Mouse (Mus musculus) urinary bladder, postnatal 14 days (tissue): ENCODE data around the gene Ascl5.

Source experiments
- DNase-seq: peaks from one replicate; pipeline ENCODE4 v3.0.0; 2021; ENCODE audit warnings: low spot score

Gene Ascl5

GRCm38 (mm10) chr1:136051465-136051864 lies 861 bp downstream of the Ascl5 start:
- peak; percentile 75 for DNase-seq

DNA sequence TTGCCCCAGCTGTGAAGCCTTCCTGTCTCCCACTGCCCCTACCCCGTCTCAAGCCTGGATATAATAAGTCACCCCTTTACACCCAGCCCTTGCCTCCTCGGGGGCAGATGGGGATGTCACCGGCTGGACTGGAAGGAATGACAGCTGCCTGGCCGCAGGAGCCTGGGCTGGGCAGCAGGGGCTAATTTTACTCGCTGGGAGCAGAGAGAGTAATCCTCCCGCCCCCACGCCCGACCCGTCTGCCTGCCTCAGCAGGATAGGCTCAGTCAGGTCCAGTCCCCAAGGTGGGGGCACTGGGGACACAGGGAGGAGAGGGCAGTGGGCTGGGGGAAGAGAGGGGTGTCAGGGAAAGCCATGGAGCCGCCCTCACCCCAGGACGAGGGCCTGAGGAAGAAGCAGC lies 1.9 kb downstream of the Ascl5 start, which contains the start of gene Cacna1s:
Cacna1s (plus strand) TSS at position 204 of the 400 bp plus-strand sequence.
- no peak for DNase-seq

- DNase-seq, result no peak
These were observed 5.2 kb downstream of the Ascl5 start for GRCm38 (mm10) chr1:136055771-136056170.

DNA sequence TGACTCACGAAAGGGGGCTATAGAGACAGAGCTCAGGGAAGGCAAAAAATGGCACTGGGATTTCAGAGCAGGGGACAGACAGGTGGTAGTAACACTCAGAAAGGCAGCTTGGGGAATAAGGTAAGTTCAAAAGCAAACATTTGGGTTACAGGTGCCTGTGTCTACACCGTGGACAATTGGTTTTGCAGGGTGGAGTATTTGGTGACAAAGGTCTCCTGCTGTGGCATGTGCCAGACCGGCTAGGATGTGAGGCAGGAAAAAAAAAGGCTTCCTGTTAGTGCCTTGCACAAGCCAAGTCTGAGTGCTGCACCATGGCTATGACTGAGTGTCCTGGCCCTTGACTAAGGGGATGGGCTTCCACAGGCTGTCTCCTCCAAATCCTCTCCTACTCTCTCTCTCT lies 8.0 kb downstream of the Ascl5 start:
- DNase-seq, result no peak

DNA sequence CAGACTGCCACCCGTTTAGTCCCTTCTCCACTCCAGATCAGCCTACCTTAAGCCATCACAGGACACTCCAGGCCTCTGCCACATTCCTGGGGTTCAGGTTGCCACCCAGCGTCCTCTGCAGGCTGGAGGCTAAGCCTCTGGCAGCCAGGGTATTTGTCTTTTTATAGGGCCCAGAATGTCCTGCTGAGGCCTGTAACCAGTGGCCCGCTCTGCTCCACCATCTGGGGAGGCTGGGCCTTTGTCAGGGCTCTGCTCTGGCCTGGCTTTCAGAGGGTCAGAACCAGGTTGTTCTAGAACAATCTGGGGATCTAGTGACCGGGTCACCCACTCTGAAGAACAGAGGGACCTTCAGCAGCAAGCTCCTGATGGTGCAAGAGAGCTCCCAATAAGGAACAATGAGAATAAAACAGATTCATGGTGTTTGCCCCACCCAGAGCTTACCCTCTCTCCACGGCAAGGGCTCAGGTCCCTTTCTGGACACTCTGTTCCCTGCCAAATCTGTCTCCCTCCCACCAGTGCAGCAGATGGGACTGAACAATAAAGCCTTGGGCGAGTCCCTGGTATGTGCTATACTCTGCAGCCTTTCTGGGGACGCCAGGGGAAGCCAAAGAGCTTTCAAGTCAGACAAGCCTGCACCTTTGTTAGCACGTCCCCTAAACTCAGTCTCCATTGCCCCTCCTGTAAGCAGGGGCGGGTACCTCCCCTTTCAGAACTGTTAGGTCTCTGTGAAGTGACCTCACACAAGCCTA lies 10.6 kb downstream of the Ascl5 start:
- peak; percentile 72 for DNase-seq

- no peak for DNase-seq
These were observed 11.2 kb downstream of the Ascl5 start for GRCm38 (mm10) chr1:136061790-136062141.

GRCm38 (mm10) chr1:136063991-136064390 lies 13.4 kb downstream of the Ascl5 start:
- no peak for DNase-seq

DNA sequence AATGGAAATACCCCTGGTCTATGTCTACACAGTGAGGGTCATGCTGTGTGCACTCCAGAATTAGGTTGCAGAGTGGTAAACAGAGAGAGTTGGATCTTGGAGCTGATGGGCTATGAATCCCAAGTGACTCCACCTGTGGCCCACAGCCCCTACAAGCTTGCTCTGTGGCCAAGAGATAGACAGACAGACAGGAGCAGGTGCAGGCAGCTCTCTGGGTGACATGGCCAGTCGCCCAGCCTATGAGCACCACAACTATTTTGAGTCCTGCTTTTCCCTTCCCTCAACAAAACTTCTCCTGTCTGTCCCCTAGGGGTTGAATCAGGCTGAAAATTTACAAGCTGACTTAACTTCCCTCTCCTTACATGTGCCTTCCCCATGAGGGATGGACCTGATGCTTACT lies 16.0 kb downstream of the Ascl5 start:
- DNase-seq, result no peak

DNA sequence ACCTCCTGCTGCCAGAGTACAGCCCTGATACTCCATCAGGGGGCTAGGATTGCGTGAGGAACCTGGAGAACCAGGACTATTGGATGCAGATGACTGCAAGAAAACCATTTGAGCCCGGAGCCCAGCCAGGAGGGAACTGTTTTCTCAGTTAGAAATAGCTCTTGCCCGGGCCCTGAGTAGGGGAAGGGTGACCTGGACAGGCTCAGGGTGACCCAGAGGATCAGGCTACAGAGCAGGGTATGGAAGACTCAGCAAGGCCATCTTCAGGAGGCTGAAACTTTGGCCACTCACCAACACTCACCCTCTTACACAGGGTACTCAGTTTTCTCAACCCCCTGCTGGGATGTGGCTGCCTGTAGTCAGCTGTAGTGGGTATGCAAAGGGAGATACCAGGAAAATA lies 17.0 kb downstream of the Ascl5 start:
- no peak for DNase-seq

DNA sequence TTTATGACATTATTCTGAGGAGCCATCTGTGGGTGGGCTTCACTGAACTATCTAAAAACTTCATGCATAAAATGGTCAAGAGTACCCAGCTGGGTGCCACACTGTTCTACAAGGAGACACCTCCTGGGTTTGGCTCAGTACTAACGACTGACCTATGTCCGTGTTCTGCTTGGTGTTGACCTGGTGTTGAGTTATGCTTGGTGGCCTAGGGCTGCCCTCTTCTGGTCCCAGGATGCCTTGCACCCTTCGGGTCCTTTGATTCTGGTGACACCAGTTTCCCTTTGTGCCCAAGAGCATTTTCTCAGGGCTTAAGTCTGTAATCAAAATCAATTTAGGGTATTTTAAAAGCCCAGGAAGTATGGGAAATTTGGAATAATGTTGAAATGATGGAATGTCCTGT lies 25.5 kb downstream of the Ascl5 start:
- peak; percentile 39 for DNase-seq

DNA sequence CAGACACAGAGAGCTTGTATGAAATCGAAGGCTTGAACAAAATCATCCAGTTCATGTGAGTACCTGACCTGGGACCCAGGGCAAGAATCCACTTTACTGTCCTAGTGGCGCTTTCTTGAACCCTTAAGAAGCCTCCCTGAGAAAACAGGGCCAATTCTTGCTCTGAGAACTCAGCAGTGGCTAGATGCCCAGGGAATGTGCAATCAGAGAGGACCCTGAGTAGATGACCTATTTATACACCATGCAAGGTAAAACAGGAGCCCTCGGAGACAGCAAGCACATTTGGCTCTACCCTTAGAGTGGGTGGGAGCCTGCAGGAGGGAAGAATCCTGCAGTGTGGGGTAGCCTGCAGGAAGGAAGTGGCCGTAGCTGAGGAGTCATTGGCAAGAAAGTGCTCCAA lies 27.1 kb downstream of the Ascl5 start:
- no peak for DNase-seq

- no peak for DNase-seq
These were observed 30.6 kb downstream of the Ascl5 start for GRCm38 (mm10) chr1:136081161-136081560.

- DNase-seq, result no peak
These were observed 35.5 kb downstream of the Ascl5 start for GRCm38 (mm10) chr1:136085988-136086685.

DNA sequence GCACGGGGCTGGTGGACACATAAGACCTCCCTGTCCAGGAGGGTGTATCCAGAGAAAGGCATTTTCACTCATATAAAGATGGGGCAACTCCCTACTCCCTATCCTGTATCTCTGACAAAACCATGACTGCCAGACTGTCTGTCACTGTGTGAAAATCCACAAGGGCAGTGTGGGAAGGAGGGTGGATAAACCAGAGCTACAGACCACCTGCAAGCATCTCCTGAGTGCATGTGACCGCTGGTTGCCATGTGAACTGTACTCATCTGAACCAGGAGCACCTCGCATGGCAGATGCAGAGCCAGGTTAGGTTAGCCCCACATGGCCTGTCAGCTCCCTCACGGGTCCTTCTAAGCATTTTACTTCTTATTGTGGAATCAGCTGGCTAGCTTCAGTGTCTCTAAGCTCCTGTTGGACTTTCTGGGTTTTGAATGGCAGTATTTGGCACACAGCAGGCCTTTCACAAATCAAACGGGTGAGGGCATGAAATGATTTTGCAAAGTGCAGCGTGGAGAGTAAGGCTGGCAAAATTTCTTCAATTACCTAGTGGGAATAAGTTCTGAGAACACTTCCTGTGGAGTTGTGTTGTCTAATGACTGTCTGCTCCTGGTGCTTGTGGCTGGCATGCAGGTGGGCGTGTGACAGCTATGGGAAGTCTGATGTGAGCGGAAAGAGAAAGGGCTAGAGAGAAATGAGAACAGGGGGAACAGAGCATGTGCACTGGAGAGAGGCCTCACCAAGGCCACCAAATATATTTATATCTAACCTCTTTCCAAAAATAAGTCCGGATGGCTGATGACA lies 39.0 kb downstream of the Ascl5 start:
- DNase-seq, result no peak

DNA sequence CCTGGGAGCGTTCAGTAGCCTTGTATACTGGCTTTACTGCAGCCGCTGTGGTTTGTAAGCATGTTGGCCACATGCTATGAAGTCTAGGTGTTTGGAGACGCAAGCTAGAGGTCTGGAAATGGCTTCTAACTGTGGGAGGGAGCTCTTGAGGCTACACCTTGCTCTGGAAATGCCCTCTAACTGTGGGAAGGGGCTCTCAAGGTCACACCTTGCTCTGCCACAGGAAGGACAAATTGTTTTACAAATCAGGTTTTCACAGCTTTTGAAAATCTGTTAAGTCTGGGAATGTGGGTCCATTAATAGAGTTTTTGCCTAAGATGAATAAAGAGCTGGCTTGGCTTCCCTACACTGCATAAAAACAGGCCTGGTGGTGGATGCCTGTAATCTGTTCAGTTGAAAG lies 43.1 kb downstream of the Ascl5 start:
- no peak for DNase-seq

DNA sequence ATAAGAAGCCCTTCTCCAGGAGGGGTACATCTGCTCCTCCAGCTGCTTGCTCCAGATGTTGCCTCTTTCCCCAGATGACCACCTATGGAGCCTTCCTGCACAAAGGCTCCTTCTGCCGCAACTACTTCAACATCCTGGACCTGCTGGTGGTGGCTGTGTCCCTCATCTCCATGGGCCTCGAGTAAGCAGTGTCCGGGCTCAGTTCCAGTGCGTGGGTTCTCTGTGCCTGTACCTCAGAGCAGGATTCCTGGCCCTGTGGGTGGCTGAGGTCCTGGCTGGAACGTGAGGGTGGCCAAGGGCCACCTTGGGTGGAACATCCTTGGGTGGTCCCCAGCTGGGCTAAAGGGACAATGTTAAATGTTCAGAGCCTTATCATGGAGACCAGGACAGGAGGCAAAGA lies 44.2 kb downstream of the Ascl5 start:
- DNase-seq, result no peak
